In genomic region chr2:177957145-177957544, GRCm38 (mm10) we compare ENCODE assay signal across 8 mouse cellular contexts. TPM values are rescaled to one million over a fixed set of nuclear protein-coding genes. Genes with fewer than 3 reads are reported as not detected.
DNase-seq lines count a peak whose midpoint lies in the region; ATAC-seq lines count a peak whose summit lies in the region.
"Not testable (repeated sequence)": the region's sequence is repeated elsewhere in the genome, so short reads cannot be mapped to it uniquely, and the experiment has no call there.

Gm14326 (minus strand) TSS chr2:177957297.

- peak; percentile 61 for DNase-seq in 3T3-L1 (ENCODE audit: low read depth, low spot score)
- peak; percentile 11 to 53 for DNase-seq in adrenal gland, postnatal 4 days (ENCODE audit: low spot score in 2 of 2)
- not testable (repeated sequence) for DNase-seq in forebrain, embryonic 10.5 days (ENCODE audit: extremely low spot score, low spot score); liver, embryonic 11.5 days (ENCODE audit: low spot score)
- peak; percentile 80 for DNase-seq in kidney, postnatal 10 days
- peak; percentile 82 to 84 for DNase-seq in spleen, postnatal 36 days (ENCODE audit: low spot score in 2 of 2)

- peak within 1 kb of the TSS; percentile 53 for H3K4me3 ChIP-seq in forebrain, embryonic 10.5 days
- peak within 1 kb of the TSS; percentile 55 for H3K4me3 ChIP-seq in heart, embryonic 15.5 days
- H3K4me3 ChIP-seq in liver, embryonic 11.5 days (ENCODE audit: low read depth, low read length) = peak within 1 kb of the TSS; percentile 47

- ATAC-seq in heart, embryonic 15.5 days (replicated peaks; ENCODE audit: insufficient number of reproducible peaks, insufficient read depth, low FRiP score, low read depth); liver, embryonic 11.5 days (replicated peaks; ENCODE audit: low FRiP score); monocyte, adult 5-6 weeks (replicated peaks; ENCODE audit: insufficient number of reproducible peaks, low FRiP score, low TSS enrichment, poor library complexity, severe bottlenecking): not testable (repeated sequence)

- H3K9ac ChIP-seq in heart, embryonic 15.5 days = peak within 1 kb of the TSS; percentile 56
- H3K9ac ChIP-seq in liver, embryonic 11.5 days (ENCODE audit: low read depth, low read length) = not testable (repeated sequence)

- H3K9me3 ChIP-seq in forebrain, embryonic 10.5 days; heart, embryonic 15.5 days (replicated peaks); liver, embryonic 11.5 days (ENCODE audit: control insufficient read depth, low read length): not testable (repeated sequence)

- 0% methylated on average over 6 of the region's 7 CpGs for WGBS in forebrain, embryonic 10.5 days
- whole genome bisulfite sequencing in heart, embryonic 15.5 days = 2% methylated on average over 4 of the region's 7 CpGs
- 0% methylated on average over 3 of the region's 7 CpGs for WGBS in liver, embryonic 11.5 days

- not testable (repeated sequence) for H3K4me1 ChIP-seq in forebrain, embryonic 10.5 days; heart, embryonic 15.5 days (replicated peaks); liver, embryonic 11.5 days (replicated peaks; ENCODE audit: control insufficient read depth, insufficient read depth, low read length)

- H3K27me3 ChIP-seq in forebrain, embryonic 10.5 days (ENCODE audit: poor library complexity, severe bottlenecking); heart, embryonic 15.5 days; liver, embryonic 11.5 days (replicated peaks; ENCODE audit: control insufficient read depth, insufficient read depth, low read length): not testable (repeated sequence)

- not testable (repeated sequence) for H3K36me3 ChIP-seq in forebrain, embryonic 10.5 days (replicated peaks); heart, embryonic 15.5 days; liver, embryonic 11.5 days (ENCODE audit: control insufficient read depth, insufficient read depth, low read length)

- peak within 1 kb of the TSS; percentile 54 for H3K4me2 ChIP-seq in heart, embryonic 15.5 days
- peak within 1 kb of the TSS; percentile 42 for H3K4me2 ChIP-seq in liver, embryonic 11.5 days

- not testable (repeated sequence) for H3K27ac ChIP-seq in forebrain, embryonic 10.5 days; heart, embryonic 15.5 days; liver, embryonic 11.5 days (ENCODE audit: low read depth, low read length)

RNA-seq across cellular contexts. Expression of gene Gm14326, which starts in this region (rescaled TPM):
- 10 to 100 TPM; 26.7 to 31.6 TPM for total RNA-seq in adrenal gland, postnatal 4 days (2021)
- 20.0 and 20.5 TPM in 2 replicates for polyA plus RNA-seq in forebrain, embryonic 10.5 days (2016; fragmentation: Nextera tagmentation; extraction: Ambion mirVana)
- polyA plus RNA-seq in heart, embryonic 15.5 days (2015; fragmentation: Nextera tagmentation; extraction: Ambion mirVana) = 19.1 and 21.7 TPM in 2 replicates
- 9.0 and 12.8 TPM in 2 replicates for polyA plus RNA-seq in liver, embryonic 11.5 days (2014; fragmentation: Nextera tagmentation; extraction: Ambion mirVana)
- total RNA-seq in monocyte, adult 5-6 weeks (2017) = 28.8 to 63.4 TPM (median 57.4 TPM) in 3 replicates
